Mouse (Mus musculus) lung, postnatal 14 days (tissue): ENCODE results near the gene Nol10.
"Not testable (repeated sequence)": the region's sequence is repeated elsewhere in the genome, so short reads cannot be mapped to it uniquely, and the experiment has no call there.

Source experiments
- DNase-seq: peaks from one replicate; pipeline ENCODE4 v3.0.0; 2021

Nol10 gene

GRCm38 (mm10) chr12:17411797-17412526, 63.7 kb downstream of the Nol10 start:
- no peak for DNase-seq

- DNase-seq: no peak
Observed at GRCm38 (mm10) chr12:17414734-17415133, 66.5 kb downstream of the Nol10 start.

- no peak for DNase-seq
Observed at GRCm38 (mm10) chr12:17420168-17420810, 72.0 kb downstream of the Nol10 start.

GRCm38 (mm10) chr12:17425254-17426169, 77.3 kb downstream of the Nol10 start:
- DNase-seq: no peak

- DNase-seq: no peak
Observed at GRCm38 (mm10) chr12:17426735-17427134, 78.5 kb downstream of the Nol10 start.

- no peak for DNase-seq
Observed at GRCm38 (mm10) chr12:17430578-17430977, 82.3 kb downstream of the Nol10 start.

- no peak for DNase-seq
Observed at GRCm38 (mm10) chr12:17431166-17431565, 82.9 kb downstream of the Nol10 start.

- no peak for DNase-seq
Observed at GRCm38 (mm10) chr12:17431812-17432332, 83.6 kb downstream of the Nol10 start.

GRCm38 (mm10) chr12:17433712-17434111, 85.5 kb downstream of the Nol10 start:
- DNase-seq: no peak

- DNase-seq: no peak
Observed at GRCm38 (mm10) chr12:17436471-17436870, 88.2 kb downstream of the Nol10 start.

- peak; percentile 34 for DNase-seq
Observed at GRCm38 (mm10) chr12:17440251-17440651, 92.0 kb downstream of the Nol10 start.

GRCm38 (mm10) chr12:17441495-17441894, 93.2 kb downstream of the Nol10 start:
- no peak for DNase-seq

GRCm38 (mm10) chr12:17444406-17444805, 96.1 kb downstream of the Nol10 start:
- DNase-seq: peak; percentile 10

- DNase-seq: no peak
Observed at GRCm38 (mm10) chr12:17445251-17445650, 97.0 kb downstream of the Nol10 start.

GRCm38 (mm10) chr12:17448781-17449180, 100.5 kb downstream of the Nol10 start:
- no peak for DNase-seq

GRCm38 (mm10) chr12:17449661-17450091, 101.4 kb downstream of the Nol10 start:
- DNase-seq: no peak

- DNase-seq: no peak
Observed at GRCm38 (mm10) chr12:17450503-17450902, 102.2 kb downstream of the Nol10 start.

- no peak for DNase-seq
Observed at GRCm38 (mm10) chr12:17450908-17451307, 102.7 kb downstream of the Nol10 start.

GRCm38 (mm10) chr12:17452273-17452672, 104.0 kb downstream of the Nol10 start:
- no peak for DNase-seq

- DNase-seq: no peak
Observed at GRCm38 (mm10) chr12:17453918-17454317, 105.7 kb downstream of the Nol10 start.

- DNase-seq: no peak
Observed at GRCm38 (mm10) chr12:17455096-17455495, 106.8 kb downstream of the Nol10 start.

- not testable (repeated sequence) for DNase-seq
Observed at GRCm38 (mm10) chr12:17459223-17459622, 111.0 kb downstream of the Nol10 start.

GRCm38 (mm10) chr12:17463706-17464105, 115.4 kb downstream of the Nol10 start:
- no peak for DNase-seq
